Mouse (Mus musculus) left cerebral cortex, adult 2 months (tissue): ENCODE measurements around the gene Magi1. TPM values are rescaled to one million over a fixed set of nuclear protein-coding genes. Genes with fewer than 3 reads are reported as not detected.

Source experiments
- DNase-seq, 2 experiments: peaks; one replicate each; pipeline ENCODE4 v3.0.0; 2021 to 2022; ENCODE audit warnings: low spot score in 2 of 2, mixed read lengths in 1 of 2; ENCODE audit errors: extremely low spot score in 1 of 2
- H3K27ac ChIP-seq: fragments of 200-600 bp; 2 replicates; pipeline ENCODE4 v1.8.1; 2022
- H3K4me3 ChIP-seq: fragments of 200-600 bp; 2 replicates; pipeline ENCODE4 v1.8.1; 2022
- CTCF ChIP-seq: fragments of 200-600 bp; IDR thresholded peaks from 2 replicates; pipeline ENCODE4 v1.8.1; 2022; ENCODE audit warnings: antibody characterized with exemption, mild to moderate bottlenecking, moderate library complexity
- intact Hi-C: fragments of 180-260 bp; cut with DNase I; formaldehyde crosslinking; loops from one replicate; pipeline ENCODE4 v1.15.1; 2025
- total RNA-seq, 2 experiments: library from RNA; stranded (reverse); gene quantifications; 2 replicates each; pipeline ENCODE4 v1.2.3; 2021

Gene Magi1
- total RNA-seq, 2 experiments from 2014 or later, result 87.5 to 94.2 TPM

- intact Hi-C loops, result loop anchor here (5.0 to 10.0 kb wide), 3 partner anchors 71 to 1196 kb away; no protein-coding TSS in a partner anchor
- no peak overlapping the region for H3K4me3 ChIP-seq
- H3K27ac ChIP-seq, result no peak overlapping the region
- no peak for TF ChIP-seq CTCF
- DNase-seq, result no peak
Observed at GRCm38 (mm10) chr6:93981211-93981610, 302.5 kb downstream of the Magi1 start.

- DNase-seq, result no peak
- no peak overlapping the region for H3K27ac ChIP-seq
- intact Hi-C loops, result no loop called here
- no peak for TF ChIP-seq CTCF
- no peak overlapping the region for H3K4me3 ChIP-seq
Observed at GRCm38 (mm10) chr6:93979241-93979640, 304.5 kb downstream of the Magi1 start.

GRCm38 (mm10) chr6:93968721-93969120 lies 315.0 kb downstream of the Magi1 start:
- H3K27ac ChIP-seq, result no peak overlapping the region
- H3K4me3 ChIP-seq, result no peak overlapping the region
- no peak for TF ChIP-seq CTCF
- intact Hi-C loops, result loop anchor here (10.0 kb wide), 1 partner anchor 114 kb away; no protein-coding TSS in a partner anchor
- DNase-seq, result no peak

- intact Hi-C loops, result loop anchor here (2.0 to 10.0 kb wide), 2 partner anchors 50 to 108 kb away; no protein-coding TSS in a partner anchor
- no peak for TF ChIP-seq CTCF
- peak overlapping the region; percentile 41; the same call in 1 of the 2 replicates for H3K27ac ChIP-seq
- no peak overlapping the region for H3K4me3 ChIP-seq
- DNase-seq, result peak in 1 of 2 experiments; percentile 13
Observed at GRCm38 (mm10) chr6:93962757-93963336, 320.9 kb downstream of the Magi1 start.

- no peak overlapping the region for H3K4me3 ChIP-seq
- intact Hi-C loops, result loop anchor here (2.0 to 10.0 kb wide), 2 partner anchors 49 to 107 kb away; no protein-coding TSS in a partner anchor
- H3K27ac ChIP-seq, result no peak overlapping the region; the same call in 1 of the 2 replicates
- no peak for TF ChIP-seq CTCF
- DNase-seq, result no peak
Observed at GRCm38 (mm10) chr6:93961782-93962181, 321.9 kb downstream of the Magi1 start.

- TF ChIP-seq CTCF, result no peak
- no peak overlapping the region for H3K4me3 ChIP-seq
- no peak overlapping the region for H3K27ac ChIP-seq
- intact Hi-C loops, result no loop called here
- no peak for DNase-seq
Observed at GRCm38 (mm10) chr6:93957172-93957571, 326.5 kb downstream of the Magi1 start.

GRCm38 (mm10) chr6:93946612-93947011 lies 337.1 kb downstream of the Magi1 start:
- TF ChIP-seq CTCF, result no peak
- DNase-seq, result no peak
- intact Hi-C loops, result no loop called here
- Histone ChIP-seq H3K4me3 (no peak overlapping the region), H3K27ac (no peak overlapping the region)

- intact Hi-C loops, result no loop called here
- H3K4me3 ChIP-seq, result no peak overlapping the region
- DNase-seq, result no peak
- TF ChIP-seq CTCF, result no peak
- no peak overlapping the region for H3K27ac ChIP-seq
Observed at GRCm38 (mm10) chr6:93936359-93936758, 347.4 kb downstream of the Magi1 start.

GRCm38 (mm10) chr6:93935793-93936192 lies 347.9 kb downstream of the Magi1 start:
- no peak for TF ChIP-seq CTCF
- Histone ChIP-seq H3K27ac (no peak overlapping the region), H3K4me3 (no peak overlapping the region)
- intact Hi-C loops, result no loop called here
- no peak for DNase-seq

- no peak for TF ChIP-seq CTCF
- DNase-seq, result no peak
- Histone ChIP-seq H3K27ac (no peak overlapping the region), H3K4me3 (no peak overlapping the region)
- intact Hi-C loops, result no loop called here
Observed at GRCm38 (mm10) chr6:93934700-93935099, 349.0 kb downstream of the Magi1 start.

- TF ChIP-seq CTCF, result no peak
- intact Hi-C loops, result no loop called here
- Histone ChIP-seq H3K4me3 (no peak overlapping the region), H3K27ac (no peak overlapping the region)
- no peak for DNase-seq
Observed at GRCm38 (mm10) chr6:93924568-93924967, 359.1 kb downstream of the Magi1 start.

GRCm38 (mm10) chr6:93923972-93924371 lies 359.7 kb downstream of the Magi1 start:
- TF ChIP-seq CTCF, result no peak
- no peak for DNase-seq
- intact Hi-C loops, result no loop called here
- no peak overlapping the region for H3K27ac ChIP-seq
- no peak overlapping the region for H3K4me3 ChIP-seq

- Histone ChIP-seq H3K4me3 (no peak overlapping the region), H3K27ac (no peak overlapping the region)
- intact Hi-C loops, result no loop called here
- no peak for DNase-seq
- TF ChIP-seq CTCF, result no peak
Observed at GRCm38 (mm10) chr6:93923351-93923750, 360.4 kb downstream of the Magi1 start.
